Mouse (Mus musculus) naive thymus-derived CD4-positive, alpha-beta T cell, adult 2 months (primary cell): ENCODE data around the gene Dnajb9.
A peak's percentile ranks its signal among the peaks of the same experiment; 100 is the strongest.
"Not testable (repeated sequence)": the region's sequence is repeated elsewhere in the genome, so short reads cannot be mapped to it uniquely, and the experiment has no call there.

Experiments used
- DNase-seq: peaks from one replicate; pipeline ENCODE4 v3.0.0-alpha.2; 2011; ENCODE audit warnings: low read depth

Dnajb9 gene

GRCm38 (mm10) chr12:44209824-44210752, at the start of gene Dnajb9:
Gene Dnajb9, minus strand, starts transcription at chr12:44210326.
- DNase-seq: peak; percentile 100

- DNase-seq: no peak
These were observed 38.3 kb upstream of the Dnajb9 start for GRCm38 (mm10) chr12:44248309-44248977.

GRCm38 (mm10) chr12:44245739-44246138, 35.6 kb upstream of the Dnajb9 start:
- no peak for DNase-seq

GRCm38 (mm10) chr12:44242407-44242806, 32.3 kb upstream of the Dnajb9 start:
- DNase-seq: no peak

GRCm38 (mm10) chr12:44241090-44241489, 31.0 kb upstream of the Dnajb9 start:
- DNase-seq: no peak

GRCm38 (mm10) chr12:44224650-44225049, 14.5 kb upstream of the Dnajb9 start:
- DNase-seq: no peak

- no peak for DNase-seq
These were observed 12.9 kb upstream of the Dnajb9 start for GRCm38 (mm10) chr12:44223044-44223443.

GRCm38 (mm10) chr12:44221651-44222356, 11.7 kb upstream of the Dnajb9 start:
- DNase-seq: no peak

GRCm38 (mm10) chr12:44221070-44221469, 10.9 kb upstream of the Dnajb9 start, which contains the start of gene Pnpla8:
Gene Pnpla8, plus strand, starts transcription at chr12:44221370.
- not testable (repeated sequence) for DNase-seq

GRCm38 (mm10) chr12:44211555-44211954, 1.4 kb upstream of the Dnajb9 start:
- DNase-seq: no peak

GRCm38 (mm10) chr12:44209141-44209823, 844 bp downstream of the Dnajb9 start:
- DNase-seq: peak; percentile 62

GRCm38 (mm10) chr12:44197873-44198525, 12.1 kb downstream of the Dnajb9 start:
- DNase-seq: no peak

- no peak for DNase-seq
These were observed 28.8 kb downstream of the Dnajb9 start for GRCm38 (mm10) chr12:44181081-44181982.

- no peak for DNase-seq
These were observed 33.1 kb downstream of the Dnajb9 start for GRCm38 (mm10) chr12:44177038-44177355.

GRCm38 (mm10) chr12:44176331-44177037, 33.6 kb downstream of the Dnajb9 start:
- no peak for DNase-seq

- DNase-seq: peak; percentile 58
These were observed 43.2 kb downstream of the Dnajb9 start for GRCm38 (mm10) chr12:44166949-44167348.

GRCm38 (mm10) chr12:44159349-44159748, 50.8 kb downstream of the Dnajb9 start:
- no peak for DNase-seq
